Mouse (Mus musculus): ENCODE measurements around the gene Chchd6.

Chchd6 gene

DNA sequence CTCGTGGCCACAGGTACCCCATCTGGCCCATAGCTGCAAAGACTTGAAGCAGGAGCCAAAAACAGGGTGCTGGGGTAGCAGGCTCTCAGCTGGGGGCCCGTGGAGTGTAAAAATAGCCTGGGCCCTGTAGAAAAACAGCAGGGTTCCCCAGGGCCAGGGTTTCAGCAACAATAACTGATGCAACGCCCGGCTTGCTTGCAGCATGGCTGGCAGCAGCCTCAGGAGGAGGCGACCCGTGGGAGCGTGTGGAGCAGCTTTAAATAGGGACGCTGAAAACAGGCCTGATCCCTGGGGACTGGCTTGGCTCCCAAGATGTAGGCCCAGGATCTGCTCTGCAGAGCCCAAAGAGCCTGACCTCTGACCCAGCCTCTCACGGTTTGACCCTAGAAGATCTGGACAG, 257.9 kb downstream of the Chchd6 start:
- in situ Hi-C loops (cut with MboI, MseI): no loop called here

DNA sequence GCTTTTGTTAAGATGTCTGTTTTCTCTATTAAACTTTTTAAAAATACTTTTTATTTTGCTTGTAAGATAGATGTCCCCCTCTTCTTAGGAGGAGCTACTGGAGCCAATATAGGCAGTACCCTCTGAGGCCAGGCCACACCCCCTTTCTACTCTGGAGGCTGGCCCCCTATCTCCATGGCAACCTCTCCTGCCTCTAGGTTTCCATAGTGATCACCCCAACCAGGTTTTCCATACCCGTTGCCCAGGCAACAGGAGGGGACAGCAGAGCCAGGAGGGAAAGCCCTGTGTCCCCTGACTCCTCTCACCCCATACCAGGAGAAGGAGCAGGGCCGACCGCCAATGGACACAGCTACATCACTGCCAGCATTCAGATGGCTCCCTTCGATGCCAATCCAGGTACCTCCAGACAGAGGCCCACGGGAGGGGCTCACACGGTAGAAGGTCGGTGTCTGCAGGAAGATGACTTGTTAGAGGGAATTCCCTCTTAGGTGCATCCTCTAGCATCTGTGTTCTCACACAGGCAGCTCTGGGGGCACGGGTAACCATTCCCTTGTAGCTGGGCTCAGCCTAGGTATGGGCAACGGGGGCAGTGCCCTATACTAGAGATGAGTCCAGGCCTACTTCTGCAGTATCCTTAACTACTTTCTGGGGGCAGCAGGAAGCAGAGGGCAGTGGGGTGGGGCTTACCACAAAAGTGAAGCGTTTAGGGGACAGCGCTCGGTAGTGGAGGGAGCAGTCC, 261.3 kb downstream of the Chchd6 start:
- in situ Hi-C loops (cut with MboI, MseI): no loop called here

Data from T-helper 17 cell (primary cell).